Mouse (Mus musculus): ENCODE measurements at regions not wholly inside any gene's neighbourhood (a gene's known extent, or its start where the extent isn't known, plus 50 kb on each side); places are given as distances from the start of the nearest gene placed in this dataset.

DNA sequence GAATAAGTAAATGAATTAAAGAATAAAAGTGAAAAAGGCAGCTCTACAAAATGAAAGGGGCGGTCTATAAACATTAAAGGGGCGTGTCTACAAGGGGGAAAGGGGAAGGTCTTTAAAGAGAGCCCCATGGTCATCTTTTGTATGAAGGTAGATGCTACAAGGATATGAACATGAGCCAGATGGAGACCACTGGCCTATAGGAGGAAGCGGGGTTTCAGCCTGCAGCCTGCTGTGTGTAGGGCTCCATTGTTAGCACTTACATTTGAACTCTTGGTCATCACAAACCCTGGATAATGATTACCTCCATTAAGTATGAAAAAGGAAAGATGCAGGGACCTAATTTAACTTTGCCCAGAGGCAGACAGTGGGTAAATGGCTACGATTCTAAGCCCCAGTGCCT, 511.6 kb upstream of the Gm19410 start:
- DNase-seq (ENCODE audit: low spot score) (no peak), ATAC-seq (ENCODE audit: extremely low read depth, insufficient number of reproducible peaks, low FRiP score, poor library complexity, severe bottlenecking) (no peak)
- Histone ChIP-seq H3K27me3 (ENCODE audit: insufficient read depth, low read length) (no peaks in the 10 kb centered on the region), H3K36me3 (replicated peaks) (no peaks in the 10 kb centered on the region), H3K9me3 (replicated peaks) (peaks cover 16% of the 10 kb centered on the region), H3K4me1 (ENCODE audit: insufficient read depth, low read depth, low read length) (no peaks in the 10 kb centered on the region), H3K4me3 (ENCODE audit: low read depth, low read length) (no peak overlapping the region)
- TF ChIP-seq GATA1 (IDR thresholded peaks at IDR 0.05; ENCODE audit: borderline replicate concordance, low read length) (no peak), GATA2 (IDR thresholded peaks at IDR 0.05; ENCODE audit: borderline replicate concordance, low read depth, low read length) (no peak), CTCF (IDR thresholded peaks at IDR 0.05; ENCODE audit: low read depth, low read length) (no peak), TAL1 (conservative IDR thresholded peaks at IDR 0.05; ENCODE audit: low read depth, low read length) (no peak), POLR2AphosphoS5 (IDR thresholded peaks at IDR 0.05; ENCODE audit: insufficient replicate concordance, low read depth, low read length) (no peak)

DNA sequence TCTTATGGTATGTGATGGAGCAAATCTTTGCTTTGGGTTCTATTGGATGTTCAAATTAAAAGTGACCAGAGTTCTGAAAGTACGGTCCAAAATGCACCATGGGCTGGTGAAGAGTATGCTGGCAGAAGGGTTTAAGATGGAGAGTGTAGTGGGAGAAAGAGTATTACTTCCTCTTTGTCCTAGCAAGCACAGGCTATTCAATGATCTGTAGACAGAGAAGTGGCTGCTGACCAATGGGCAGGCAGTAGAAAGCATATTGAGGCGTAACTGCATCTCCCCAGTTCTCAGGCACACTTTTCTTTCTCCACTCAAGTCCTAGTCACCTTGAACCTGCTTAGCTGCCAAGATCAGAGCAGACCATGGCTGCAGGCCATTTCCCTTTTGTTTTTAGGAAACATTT, 510.3 kb upstream of the Gm19410 start:
- Histone ChIP-seq H3K4me3 (ENCODE audit: low read depth, low read length) (no peak overlapping the region), H3K27me3 (ENCODE audit: insufficient read depth, low read length) (no peaks in the 10 kb centered on the region), H3K36me3 (replicated peaks) (no peaks in the 10 kb centered on the region), H3K4me1 (ENCODE audit: insufficient read depth, low read depth, low read length) (no peaks in the 10 kb centered on the region), H3K9me3 (replicated peaks) (peaks cover 10% of the 10 kb centered on the region)
- no peak for ATAC-seq (ENCODE audit: extremely low read depth, insufficient number of reproducible peaks, low FRiP score, poor library complexity, severe bottlenecking)
- no peak for TF ChIP-seq POLR2AphosphoS5 (IDR thresholded peaks at IDR 0.05; ENCODE audit: insufficient replicate concordance, low read depth, low read length)
- TF ChIP-seq GATA1 (IDR thresholded peaks at IDR 0.05; ENCODE audit: borderline replicate concordance, low read length) = no peak
- no peak for TF ChIP-seq CTCF (IDR thresholded peaks at IDR 0.05; ENCODE audit: low read depth, low read length)
- no peak for TF ChIP-seq GATA2 (IDR thresholded peaks at IDR 0.05; ENCODE audit: borderline replicate concordance, low read depth, low read length)
- no peak for TF ChIP-seq TAL1 (conservative IDR thresholded peaks at IDR 0.05; ENCODE audit: low read depth, low read length)
- DNase-seq (ENCODE audit: low spot score) = no peak

DNA sequence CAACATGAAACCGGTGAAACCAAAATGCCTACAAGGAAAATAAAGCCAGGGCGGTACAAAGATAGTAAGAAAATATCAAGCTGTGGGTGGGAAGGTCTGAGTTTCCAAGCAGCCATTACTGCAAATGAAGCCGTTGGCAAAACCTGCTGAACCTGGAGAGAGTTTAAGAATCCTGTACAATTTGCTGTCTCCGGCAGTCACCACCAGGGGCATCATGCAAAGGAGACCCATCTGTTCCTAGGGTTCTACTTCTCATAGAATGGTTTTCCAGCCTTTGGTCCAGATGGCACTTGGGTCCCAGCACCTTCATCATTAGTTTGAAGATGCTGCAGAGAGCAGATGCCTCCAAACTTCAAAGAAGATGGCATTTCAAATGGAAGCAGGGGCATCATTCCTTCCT, 508.6 kb upstream of the Gm19410 start:
- no peak overlapping the region for H3K4me3 ChIP-seq (ENCODE audit: low read depth, low read length)
- peaks cover 11% of the 10 kb centered on the region for H3K9me3 ChIP-seq (replicated peaks)
- ATAC-seq (ENCODE audit: extremely low read depth, insufficient number of reproducible peaks, low FRiP score, poor library complexity, severe bottlenecking) (no peak), DNase-seq (ENCODE audit: low spot score) (no peak)
- H3K4me1 ChIP-seq (ENCODE audit: insufficient read depth, low read depth, low read length) = no peaks in the 10 kb centered on the region
- no peak for TF ChIP-seq TAL1 (conservative IDR thresholded peaks at IDR 0.05; ENCODE audit: low read depth, low read length)
- TF ChIP-seq GATA2 (IDR thresholded peaks at IDR 0.05; ENCODE audit: borderline replicate concordance, low read depth, low read length) = no peak
- TF ChIP-seq GATA1 (IDR thresholded peaks at IDR 0.05; ENCODE audit: borderline replicate concordance, low read length) = no peak
- H3K27me3 ChIP-seq (ENCODE audit: insufficient read depth, low read length) = no peaks in the 10 kb centered on the region
- no peaks in the 10 kb centered on the region for H3K36me3 ChIP-seq (replicated peaks)

DNA sequence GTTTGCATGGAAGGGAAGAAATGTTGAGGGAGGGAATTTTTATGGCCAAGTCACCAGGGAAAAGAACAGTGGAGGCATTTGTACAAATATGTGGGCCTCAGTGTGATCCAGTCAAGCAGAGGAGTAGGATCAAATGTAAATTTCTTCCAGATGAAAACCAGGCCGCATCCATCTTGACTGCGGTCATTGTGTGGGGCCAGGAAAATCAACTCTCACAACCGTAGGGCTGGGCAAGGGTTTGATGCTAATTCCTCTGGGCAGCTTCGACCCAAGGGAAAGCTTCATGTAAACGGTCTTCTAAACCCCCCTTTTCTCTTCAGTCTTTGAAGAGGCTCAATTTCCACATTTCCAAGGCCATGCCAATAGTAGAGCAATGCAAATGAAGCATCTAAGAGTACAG, 497.4 kb upstream of the Gm19410 start:
- Histone ChIP-seq H3K4me3 (ENCODE audit: low read depth, low read length) (no peak overlapping the region), H3K9me3 (replicated peaks) (peaks cover 10% of the 10 kb centered on the region), H3K36me3 (replicated peaks) (no peaks in the 10 kb centered on the region), H3K27me3 (ENCODE audit: insufficient read depth, low read length) (no peaks in the 10 kb centered on the region), H3K4me1 (ENCODE audit: insufficient read depth, low read depth, low read length) (no peaks in the 10 kb centered on the region)
- TF ChIP-seq GATA2 (IDR thresholded peaks at IDR 0.05; ENCODE audit: borderline replicate concordance, low read depth, low read length) (no peak), TAL1 (conservative IDR thresholded peaks at IDR 0.05; ENCODE audit: low read depth, low read length) (no peak), CTCF (IDR thresholded peaks at IDR 0.05; ENCODE audit: low read depth, low read length) (no peak), GATA1 (IDR thresholded peaks at IDR 0.05; ENCODE audit: borderline replicate concordance, low read length) (no peak), POLR2AphosphoS5 (IDR thresholded peaks at IDR 0.05; ENCODE audit: insufficient replicate concordance, low read depth, low read length) (no peak)
- ATAC-seq (ENCODE audit: extremely low read depth, insufficient number of reproducible peaks, low FRiP score, poor library complexity, severe bottlenecking) (no peak), DNase-seq (ENCODE audit: low spot score) (no peak)

DNA sequence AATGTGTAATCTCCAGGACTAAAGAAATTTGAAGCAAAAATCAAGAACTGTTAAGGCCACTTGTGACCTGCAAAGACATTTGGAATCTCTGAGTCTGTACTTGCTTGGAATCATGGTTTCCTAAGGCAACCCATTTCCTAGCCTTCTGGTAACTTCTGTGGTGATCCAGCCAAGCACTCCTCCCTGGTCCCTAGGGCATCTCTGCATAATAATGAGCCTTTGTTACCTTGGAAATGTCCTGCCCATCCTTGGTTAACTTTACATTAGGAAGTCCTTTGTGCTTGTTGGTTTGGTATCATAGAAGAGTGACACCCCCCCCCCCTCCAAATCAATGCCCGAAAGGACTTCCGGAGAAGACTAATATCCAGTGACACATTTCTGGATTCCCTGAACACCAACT, 496.6 kb upstream of the Gm19410 start:
- ATAC-seq (ENCODE audit: extremely low read depth, insufficient number of reproducible peaks, low FRiP score, poor library complexity, severe bottlenecking) (no peak), DNase-seq (ENCODE audit: low spot score) (no peak)
- Histone ChIP-seq H3K27me3 (ENCODE audit: insufficient read depth, low read length) (no peaks in the 10 kb centered on the region), H3K4me1 (ENCODE audit: insufficient read depth, low read depth, low read length) (no peaks in the 10 kb centered on the region), H3K4me3 (ENCODE audit: low read depth, low read length) (no peak overlapping the region), H3K9me3 (replicated peaks) (peaks cover 10% of the 10 kb centered on the region), H3K36me3 (replicated peaks) (no peaks in the 10 kb centered on the region)
- TF ChIP-seq GATA2 (IDR thresholded peaks at IDR 0.05; ENCODE audit: borderline replicate concordance, low read depth, low read length) (no peak), TAL1 (conservative IDR thresholded peaks at IDR 0.05; ENCODE audit: low read depth, low read length) (no peak), CTCF (IDR thresholded peaks at IDR 0.05; ENCODE audit: low read depth, low read length) (no peak), GATA1 (IDR thresholded peaks at IDR 0.05; ENCODE audit: borderline replicate concordance, low read length) (no peak), POLR2AphosphoS5 (IDR thresholded peaks at IDR 0.05; ENCODE audit: insufficient replicate concordance, low read depth, low read length) (no peak)

DNA sequence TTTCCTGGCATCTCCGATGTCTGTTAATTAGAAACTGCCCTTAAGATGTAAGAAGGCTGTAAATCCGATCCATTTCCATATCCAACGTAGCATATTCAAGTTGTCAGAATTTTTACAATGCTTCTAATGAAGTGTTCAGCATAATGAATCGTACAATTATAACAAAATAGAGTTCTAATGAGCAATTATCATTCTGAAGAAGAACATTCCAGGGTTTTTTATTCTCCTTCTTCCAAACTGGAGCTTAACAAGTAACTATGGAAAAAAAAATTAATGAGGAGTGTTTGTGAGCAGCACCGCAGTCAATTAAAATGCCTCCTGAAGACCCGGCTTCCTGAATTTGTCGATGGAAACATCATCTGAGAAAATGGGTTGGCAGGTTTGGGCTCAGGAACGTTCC, 489.6 kb upstream of the Gm19410 start:
- DNase-seq (ENCODE audit: low spot score) = no peak
- Histone ChIP-seq H3K27me3 (ENCODE audit: insufficient read depth, low read length) (no peaks in the 10 kb centered on the region), H3K9me3 (replicated peaks) (peaks cover 11% of the 10 kb centered on the region), H3K4me3 (ENCODE audit: low read depth, low read length) (no peak overlapping the region), H3K4me1 (ENCODE audit: insufficient read depth, low read depth, low read length) (no peaks in the 10 kb centered on the region), H3K36me3 (replicated peaks) (no peaks in the 10 kb centered on the region)
- no peak for ATAC-seq (ENCODE audit: extremely low read depth, insufficient number of reproducible peaks, low FRiP score, poor library complexity, severe bottlenecking)
- TF ChIP-seq GATA1 (IDR thresholded peaks at IDR 0.05; ENCODE audit: borderline replicate concordance, low read length) = no peak

DNA sequence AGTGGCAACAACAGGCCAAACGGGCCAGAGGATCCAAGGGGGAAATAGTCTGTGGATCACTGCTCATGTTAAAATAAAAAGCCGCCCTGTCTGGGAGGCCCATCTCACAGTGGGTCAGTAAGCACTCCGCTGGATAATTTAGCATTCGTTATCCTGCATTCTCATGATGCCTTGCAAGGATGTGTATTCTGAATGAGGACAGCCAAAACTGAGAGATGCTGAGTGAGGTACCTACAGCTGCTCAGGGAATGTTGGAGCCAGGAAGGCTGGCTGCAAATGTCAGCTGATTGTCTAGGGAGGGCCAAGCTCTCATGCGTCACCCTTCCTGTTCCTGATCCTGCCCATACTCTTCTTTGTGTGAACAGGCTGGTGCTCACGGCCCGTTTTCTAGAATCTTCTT, 489.1 kb upstream of the Gm19410 start:
- Histone ChIP-seq H3K27me3 (ENCODE audit: insufficient read depth, low read length) (no peaks in the 10 kb centered on the region), H3K4me3 (ENCODE audit: low read depth, low read length) (no peak overlapping the region), H3K36me3 (replicated peaks) (no peaks in the 10 kb centered on the region), H3K4me1 (ENCODE audit: insufficient read depth, low read depth, low read length) (no peaks in the 10 kb centered on the region), H3K9me3 (replicated peaks) (peaks cover 11% of the 10 kb centered on the region)
- DNase-seq (ENCODE audit: low spot score) (no peak), ATAC-seq (ENCODE audit: extremely low read depth, insufficient number of reproducible peaks, low FRiP score, poor library complexity, severe bottlenecking) (no peak)
- TF ChIP-seq GATA2 (IDR thresholded peaks at IDR 0.05; ENCODE audit: borderline replicate concordance, low read depth, low read length) (no peak), CTCF (IDR thresholded peaks at IDR 0.05; ENCODE audit: low read depth, low read length) (no peak), POLR2AphosphoS5 (IDR thresholded peaks at IDR 0.05; ENCODE audit: insufficient replicate concordance, low read depth, low read length) (no peak), GATA1 (IDR thresholded peaks at IDR 0.05; ENCODE audit: borderline replicate concordance, low read length) (no peak)

Measured in G1E (cell line).